Mouse (Mus musculus): ENCODE results near the gene Tjp2. TPM values are rescaled to one million over a fixed set of nuclear protein-coding genes. Genes with fewer than 3 reads are reported as not detected.
"Not testable (repeated sequence)": the region's sequence is repeated elsewhere in the genome, so short reads cannot be mapped to it uniquely, and the experiment has no call there.

Gene Tjp2
- polyA plus RNA-seq, 1 experiment = 5.5 TPM

DNA sequence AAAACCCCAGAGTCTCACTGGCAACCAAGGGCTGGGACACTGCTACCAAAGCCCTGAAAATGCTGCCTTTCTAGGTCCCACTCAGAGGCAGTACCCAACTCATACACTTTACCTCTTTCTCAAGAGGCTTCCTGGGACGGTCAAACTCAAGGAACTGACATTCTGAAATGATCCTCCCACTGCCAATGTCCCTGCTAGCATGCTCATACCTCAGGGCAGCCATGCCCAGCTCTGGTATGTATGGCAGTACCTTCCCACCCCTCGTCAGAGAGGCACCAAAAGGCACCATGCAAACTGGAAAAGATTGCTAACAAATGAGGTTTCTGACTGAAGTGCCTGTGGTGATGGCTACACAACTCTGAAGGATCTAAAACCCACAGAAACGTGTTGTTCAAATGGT, 121.0 kb downstream of the Tjp2 start:
- no peaks in the 10 kb centered on the region for H3K27me3 ChIP-seq (ENCODE audit: control insufficient read depth, insufficient read depth, low read length)
- H3K36me3 ChIP-seq (ENCODE audit: control insufficient read depth, insufficient read depth, low read length) = no peaks in the 10 kb centered on the region
- H3K4me1 ChIP-seq (replicated peaks; ENCODE audit: control insufficient read depth, insufficient read depth, low read length) = no peaks in the 10 kb centered on the region
- 93% methylated on average over 3 of the region's 3 CpGs for WGBS
- no peak overlapping the region for H3K27ac ChIP-seq (ENCODE audit: control insufficient read depth, insufficient read depth, low read length)
- H3K4me3 ChIP-seq (ENCODE audit: control insufficient read depth, insufficient read depth, low read length) = no peak overlapping the region
- TF ChIP-seq POLR2A (IDR thresholded peaks at IDR 0.05; ENCODE audit: control insufficient read depth, extremely low read depth, insufficient read depth, low read length, poor library complexity) = no peak
- no peak for TF ChIP-seq CTCF (IDR thresholded peaks at IDR 0.05; ENCODE audit: borderline replicate concordance, control insufficient read depth, extremely low read depth, insufficient read depth, low read length, poor library complexity)
- no peak for DNase-seq

DNA sequence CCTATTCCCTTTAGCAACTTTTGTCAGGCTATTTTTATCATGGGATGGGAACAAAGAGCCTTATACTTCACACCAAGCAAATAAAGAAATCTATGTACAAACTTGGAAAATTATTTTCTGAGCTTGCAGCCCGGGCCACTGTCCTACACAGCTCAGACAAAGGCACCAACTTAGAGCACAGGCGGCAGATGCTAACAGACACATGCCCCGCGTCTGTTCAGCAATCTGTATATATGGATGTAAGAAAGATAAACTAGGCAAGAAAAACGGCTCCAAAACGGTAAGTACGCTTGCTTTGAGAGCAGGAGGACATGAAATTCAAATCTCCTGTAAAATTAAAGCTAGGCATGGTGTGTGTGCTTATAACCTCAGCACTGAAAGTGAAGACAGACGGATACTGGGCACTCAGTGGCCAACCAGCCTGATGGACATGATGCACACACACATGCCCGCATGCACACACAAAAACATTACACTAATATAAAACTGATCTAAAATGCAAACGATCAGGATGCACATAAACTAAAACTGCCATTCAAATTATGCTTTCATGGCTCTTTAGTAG, 122.2 kb downstream of the Tjp2 start:
- H3K27me3 ChIP-seq (ENCODE audit: control insufficient read depth, insufficient read depth, low read length) = no peaks in the 10 kb centered on the region
- DNase-seq = no peak
- no peak overlapping the region for H3K4me3 ChIP-seq (ENCODE audit: control insufficient read depth, insufficient read depth, low read length)
- 95% methylated on average over 10 of the region's 10 CpGs for WGBS
- H3K27ac ChIP-seq (ENCODE audit: control insufficient read depth, insufficient read depth, low read length) = no peak overlapping the region
- H3K4me1 ChIP-seq (replicated peaks; ENCODE audit: control insufficient read depth, insufficient read depth, low read length) = no peaks in the 10 kb centered on the region
- no peaks in the 10 kb centered on the region for H3K36me3 ChIP-seq (ENCODE audit: control insufficient read depth, insufficient read depth, low read length)
- no peak for TF ChIP-seq POLR2A (IDR thresholded peaks at IDR 0.05; ENCODE audit: control insufficient read depth, extremely low read depth, insufficient read depth, low read length, poor library complexity)
- no peak for TF ChIP-seq CTCF (IDR thresholded peaks at IDR 0.05; ENCODE audit: borderline replicate concordance, control insufficient read depth, extremely low read depth, insufficient read depth, low read length, poor library complexity)

DNA sequence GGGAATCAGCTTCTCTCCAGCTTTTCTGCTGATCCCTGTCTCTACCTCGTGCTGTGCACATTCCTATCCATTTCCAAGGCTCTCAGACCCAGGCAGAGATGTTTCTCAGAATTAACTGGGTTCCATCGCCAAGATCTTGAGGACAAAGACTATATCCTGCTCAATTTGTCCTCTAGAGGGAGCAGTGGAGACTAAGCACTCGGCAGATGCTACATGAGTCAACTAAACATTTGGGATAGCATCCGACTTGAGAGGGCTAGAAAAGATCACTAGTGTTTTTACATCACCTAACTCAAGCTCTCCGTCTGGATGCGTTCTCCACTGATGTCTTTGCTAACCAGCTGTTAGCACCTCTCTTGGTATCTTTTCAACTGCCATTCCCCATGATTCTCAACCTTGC, 123.6 kb downstream of the Tjp2 start:
- TF ChIP-seq POLR2A (IDR thresholded peaks at IDR 0.05; ENCODE audit: control insufficient read depth, extremely low read depth, insufficient read depth, low read length, poor library complexity) = no peak
- no peak for TF ChIP-seq CTCF (IDR thresholded peaks at IDR 0.05; ENCODE audit: borderline replicate concordance, control insufficient read depth, extremely low read depth, insufficient read depth, low read length, poor library complexity)
- H3K27me3 ChIP-seq (ENCODE audit: control insufficient read depth, insufficient read depth, low read length) = no peaks in the 10 kb centered on the region
- no peak overlapping the region for H3K27ac ChIP-seq (ENCODE audit: control insufficient read depth, insufficient read depth, low read length)
- WGBS = 88% methylated on average over 6 of the region's 6 CpGs
- DNase-seq = no peak
- H3K36me3 ChIP-seq (ENCODE audit: control insufficient read depth, insufficient read depth, low read length) = no peaks in the 10 kb centered on the region
- H3K4me1 ChIP-seq (replicated peaks; ENCODE audit: control insufficient read depth, insufficient read depth, low read length) = no peaks in the 10 kb centered on the region
- no peak overlapping the region for H3K4me3 ChIP-seq (ENCODE audit: control insufficient read depth, insufficient read depth, low read length)

DNA sequence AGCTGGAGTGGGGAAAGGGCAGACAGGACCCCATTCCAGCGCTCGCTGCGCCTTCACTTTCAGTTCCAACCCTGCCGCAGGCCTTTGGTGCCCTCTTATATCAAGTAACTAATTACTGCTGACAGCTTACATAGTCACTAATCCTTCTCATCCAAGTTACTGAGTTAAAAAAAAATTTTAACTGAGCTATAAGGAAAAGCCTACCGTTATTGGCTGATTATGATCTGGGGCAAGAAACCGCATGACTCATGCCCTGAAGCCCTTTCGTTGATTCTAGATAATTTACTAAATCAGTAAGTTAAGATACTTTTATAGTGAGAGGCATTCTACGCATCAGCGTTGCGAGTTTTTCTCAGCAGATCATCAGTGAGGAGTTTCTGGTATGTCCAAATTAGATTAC, 126.1 kb downstream of the Tjp2 start:
- Histone ChIP-seq H3K4me3 (ENCODE audit: control insufficient read depth, insufficient read depth, low read length) (no peak overlapping the region), H3K4me1 (replicated peaks; ENCODE audit: control insufficient read depth, insufficient read depth, low read length) (no peaks in the 10 kb centered on the region), H3K36me3 (ENCODE audit: control insufficient read depth, insufficient read depth, low read length) (no peaks in the 10 kb centered on the region), H3K27ac (ENCODE audit: control insufficient read depth, insufficient read depth, low read length) (no peak overlapping the region), H3K27me3 (ENCODE audit: control insufficient read depth, insufficient read depth, low read length) (no peaks in the 10 kb centered on the region)
- DNase-seq = no peak
- WGBS = 95% methylated on average over 10 of the region's 10 CpGs
- no peak for TF ChIP-seq CTCF (IDR thresholded peaks at IDR 0.05; ENCODE audit: borderline replicate concordance, control insufficient read depth, extremely low read depth, insufficient read depth, low read length, poor library complexity)
- no peak for TF ChIP-seq POLR2A (IDR thresholded peaks at IDR 0.05; ENCODE audit: control insufficient read depth, extremely low read depth, insufficient read depth, low read length, poor library complexity)

DNA sequence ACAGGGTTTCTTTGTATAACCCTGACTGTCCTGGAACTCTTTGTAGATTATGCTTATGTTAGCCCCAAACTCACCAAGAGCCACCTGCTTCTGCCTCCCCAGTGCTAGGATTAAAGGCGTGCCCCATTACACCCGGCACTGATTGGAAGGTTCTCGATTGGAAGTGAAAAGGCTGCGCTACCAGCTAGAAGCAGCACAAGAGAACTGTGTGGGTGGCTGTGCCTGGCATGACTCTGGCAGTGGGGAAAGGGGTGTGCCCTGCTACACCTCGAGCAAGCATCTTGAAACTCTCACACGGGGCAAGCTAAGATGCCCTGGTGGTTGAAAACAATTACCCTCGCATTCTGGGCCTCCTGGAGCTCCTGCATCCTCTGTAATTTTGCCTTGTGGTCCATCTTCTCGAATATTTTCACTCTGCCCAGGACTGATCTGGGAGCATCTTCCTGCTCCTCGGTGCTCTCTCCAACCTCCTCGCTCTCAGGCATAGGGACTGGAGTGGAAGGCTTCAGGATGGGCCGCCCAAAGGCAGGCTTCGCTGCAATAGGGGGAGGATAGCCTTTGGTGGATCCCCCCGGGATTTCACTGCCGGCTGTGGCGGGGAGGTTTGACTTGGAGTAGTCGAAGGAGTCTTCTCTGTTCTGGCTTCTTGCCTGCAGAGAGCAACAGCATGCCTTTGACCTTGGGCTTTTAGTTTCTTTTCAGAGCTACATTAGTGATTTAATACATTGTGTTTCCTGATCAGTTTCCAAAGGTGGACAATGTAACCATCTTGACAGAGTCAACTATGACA, 127.0 kb downstream of the Tjp2 start:
- Histone ChIP-seq H3K36me3 (ENCODE audit: control insufficient read depth, insufficient read depth, low read length) (no peaks in the 10 kb centered on the region), H3K27ac (ENCODE audit: control insufficient read depth, insufficient read depth, low read length) (no peak overlapping the region)
- WGBS = 94% methylated on average over 16 of the region's 16 CpGs

DNA sequence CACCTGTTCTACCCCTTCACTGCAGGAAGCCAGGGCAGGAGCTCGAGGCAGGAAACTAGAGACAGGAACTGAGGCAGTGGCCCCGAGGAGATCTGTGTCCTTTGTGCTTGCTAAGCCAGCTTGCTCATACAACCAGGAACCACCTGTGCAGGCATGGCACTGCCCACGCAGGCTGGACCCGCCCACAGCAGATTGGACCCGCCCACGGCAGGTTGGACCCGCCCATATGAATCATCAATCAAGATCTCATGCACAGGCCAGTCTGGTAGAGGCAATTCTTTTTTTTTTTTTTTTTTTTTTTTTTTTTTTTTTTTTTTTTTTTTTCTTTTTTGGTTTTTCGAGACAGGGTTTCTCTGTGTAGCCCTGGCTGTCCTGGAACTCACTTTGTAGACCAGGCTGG, 132.8 kb downstream of the Tjp2 start:
- H3K4me3 ChIP-seq (ENCODE audit: control insufficient read depth, insufficient read depth, low read length); H3K27me3 ChIP-seq (ENCODE audit: control insufficient read depth, insufficient read depth, low read length); DNase-seq; H3K4me1 ChIP-seq (replicated peaks; ENCODE audit: control insufficient read depth, insufficient read depth, low read length); H3K27ac ChIP-seq (ENCODE audit: control insufficient read depth, insufficient read depth, low read length); H3K36me3 ChIP-seq (ENCODE audit: control insufficient read depth, insufficient read depth, low read length): not testable (repeated sequence)
- WGBS = 67% methylated on average over 8 of the region's 8 CpGs

More for the DNA sequence above, 127.0 kb downstream of the Tjp2 start:
- Histone ChIP-seq H3K4me3 (ENCODE audit: control insufficient read depth, insufficient read depth, low read length) (no peak overlapping the region), H3K4me1 (replicated peaks; ENCODE audit: control insufficient read depth, insufficient read depth, low read length) (no peaks in the 10 kb centered on the region), H3K27me3 (ENCODE audit: control insufficient read depth, insufficient read depth, low read length) (no peaks in the 10 kb centered on the region)
- no peak for DNase-seq
- no peak for TF ChIP-seq POLR2A (IDR thresholded peaks at IDR 0.05; ENCODE audit: control insufficient read depth, extremely low read depth, insufficient read depth, low read length, poor library complexity)
- no peak for TF ChIP-seq CTCF (IDR thresholded peaks at IDR 0.05; ENCODE audit: borderline replicate concordance, control insufficient read depth, extremely low read depth, insufficient read depth, low read length, poor library complexity)

DNA sequence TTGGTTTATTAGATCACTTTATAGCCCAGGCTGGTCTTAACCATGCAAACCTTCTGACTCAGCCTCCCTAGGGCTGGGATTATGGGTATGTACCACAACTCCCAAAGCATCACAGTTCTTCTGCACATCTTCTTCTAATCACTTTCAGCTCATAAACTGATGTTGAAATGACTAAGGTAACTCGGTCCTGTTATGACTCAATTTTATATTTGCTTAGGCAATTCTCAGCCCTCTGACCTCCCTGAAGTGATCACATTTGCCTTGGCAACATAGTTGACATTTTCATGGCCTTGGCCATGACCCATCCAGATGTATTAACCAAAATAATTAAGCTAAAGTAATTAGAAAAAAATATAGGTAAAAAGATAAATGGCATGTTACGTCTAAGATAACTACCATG, 134.5 kb downstream of the Tjp2 start:
- DNase-seq = no peak
- Histone ChIP-seq H3K27me3 (ENCODE audit: control insufficient read depth, insufficient read depth, low read length) (no peaks in the 10 kb centered on the region), H3K4me1 (replicated peaks; ENCODE audit: control insufficient read depth, insufficient read depth, low read length) (no peaks in the 10 kb centered on the region), H3K36me3 (ENCODE audit: control insufficient read depth, insufficient read depth, low read length) (no peaks in the 10 kb centered on the region), H3K27ac (ENCODE audit: control insufficient read depth, insufficient read depth, low read length) (no peak overlapping the region), H3K4me3 (ENCODE audit: control insufficient read depth, insufficient read depth, low read length) (no peak overlapping the region)
- TF ChIP-seq CTCF (IDR thresholded peaks at IDR 0.05; ENCODE audit: borderline replicate concordance, control insufficient read depth, extremely low read depth, insufficient read depth, low read length, poor library complexity) = no peak
- TF ChIP-seq POLR2A (IDR thresholded peaks at IDR 0.05; ENCODE audit: control insufficient read depth, extremely low read depth, insufficient read depth, low read length, poor library complexity) = no peak
- WGBS = 92% methylated on average over 2 of the region's 2 CpGs

All from thymus, adult 2 months (tissue).